Mouse (Mus musculus) mesoderm, embryonic 11.5 days (tissue): ENCODE measurements around the gene Snap29.
A peak's percentile ranks its signal among the peaks of the same experiment; 100 is the strongest.

Experiments
- DNase-seq: peaks from one replicate; pipeline ENCODE4 v3.0.0-alpha.2; 2012; ENCODE audit warnings: low read depth, low spot score

The Snap29 gene

DNA sequence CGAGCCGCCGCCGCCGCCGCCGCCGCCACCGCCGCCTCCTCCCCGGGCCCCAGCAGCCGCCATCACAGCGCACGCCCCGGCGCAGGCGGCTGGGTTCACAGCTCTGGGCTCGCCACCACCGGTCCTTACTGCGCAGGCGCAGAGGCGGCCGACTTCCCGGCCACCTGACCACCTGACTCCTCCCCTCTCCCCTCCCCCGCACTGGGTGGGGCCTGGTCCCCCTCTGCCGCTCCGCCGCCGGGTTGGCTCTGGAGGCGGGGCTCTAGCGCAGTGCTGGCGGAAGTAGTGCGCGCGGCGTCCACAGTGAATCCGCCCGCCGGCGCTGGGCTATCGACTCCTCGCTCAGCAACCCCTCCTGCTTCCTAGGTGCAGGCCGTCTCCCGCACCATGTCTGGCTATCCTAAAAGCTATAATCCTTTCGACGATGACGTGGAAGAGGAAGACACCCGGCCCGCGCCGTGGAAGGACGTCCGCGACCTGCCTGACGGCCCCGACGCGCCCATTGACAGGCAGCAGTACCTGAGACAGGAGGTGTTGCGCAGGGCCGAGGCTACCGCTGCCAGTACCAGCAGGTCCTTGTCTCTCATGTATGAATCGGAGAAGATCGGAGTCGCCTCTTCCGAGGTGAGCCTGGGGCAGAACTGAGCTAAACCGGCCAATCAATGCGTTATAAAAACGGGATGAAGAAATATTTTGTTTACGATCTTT, at the start of gene Snap29, which contains the start of gene Pi4ka:
Gene Snap29, plus strand, starts transcription at position 251 of the 708 bp plus-strand sequence.
Gene Pi4ka, minus strand, starts transcription at position 579 of the 708 bp plus-strand sequence.
- peak; percentile 99 for DNase-seq

DNA sequence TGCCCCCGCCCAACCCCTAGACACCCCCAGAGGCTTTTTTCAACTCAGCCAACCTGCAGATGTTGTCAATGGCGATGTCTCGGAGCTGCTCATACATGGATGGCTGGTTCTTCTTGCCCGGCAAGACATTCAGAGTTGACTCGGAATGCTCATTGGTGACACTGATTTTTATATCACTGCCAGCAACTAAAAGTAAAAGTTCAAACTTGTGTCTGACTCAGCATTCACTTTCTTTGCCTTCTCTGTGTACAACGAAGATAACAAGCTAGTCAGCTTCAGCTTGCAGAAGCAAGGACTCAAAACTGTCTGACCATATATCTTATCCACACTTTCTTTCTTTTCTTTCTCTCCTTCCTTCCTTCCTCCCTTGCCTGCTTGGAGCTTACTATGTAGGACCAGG, 49.8 kb upstream of the Snap29 start:
- DNase-seq = no peak

DNA sequence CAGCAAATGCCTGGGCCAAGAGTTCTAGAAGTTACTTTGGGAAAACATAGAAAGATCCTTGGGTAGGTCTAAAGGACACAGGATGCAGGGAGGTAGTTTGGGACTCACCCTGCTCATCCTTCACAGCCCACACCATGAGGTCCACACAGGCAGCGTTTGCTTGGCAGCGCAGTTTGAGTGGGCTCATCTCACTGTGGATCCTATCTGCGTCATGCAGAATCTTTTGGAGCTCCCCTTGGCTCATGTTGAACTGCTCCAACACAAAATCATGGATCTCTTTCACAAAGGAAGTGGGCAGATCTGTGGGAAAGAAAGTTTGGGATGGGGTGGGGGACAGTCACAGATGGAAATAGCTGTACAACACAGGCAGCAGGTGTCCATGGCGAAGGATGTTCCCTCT, 47.0 kb upstream of the Snap29 start:
- DNase-seq = no peak

DNA sequence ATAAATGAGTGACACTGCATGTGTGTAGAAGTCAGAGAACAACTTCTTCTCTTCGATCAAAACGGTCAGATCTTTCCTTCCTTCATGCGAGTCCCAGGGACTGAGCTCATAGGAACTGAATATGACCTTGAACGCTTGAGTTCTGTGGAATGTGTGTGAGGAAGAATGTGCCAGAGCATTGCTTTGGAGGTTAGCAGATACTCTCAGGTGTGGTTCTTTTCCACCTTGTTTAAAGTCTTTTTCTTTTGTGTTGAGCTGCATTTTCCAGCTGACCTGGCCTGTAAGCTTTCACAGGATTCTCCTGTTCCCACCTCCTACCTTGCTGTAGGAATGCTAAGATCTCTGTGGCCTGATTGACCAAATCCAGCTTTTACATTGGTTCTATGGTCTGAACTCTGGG, 23.5 kb upstream of the Snap29 start:
- no peak for DNase-seq

DNA sequence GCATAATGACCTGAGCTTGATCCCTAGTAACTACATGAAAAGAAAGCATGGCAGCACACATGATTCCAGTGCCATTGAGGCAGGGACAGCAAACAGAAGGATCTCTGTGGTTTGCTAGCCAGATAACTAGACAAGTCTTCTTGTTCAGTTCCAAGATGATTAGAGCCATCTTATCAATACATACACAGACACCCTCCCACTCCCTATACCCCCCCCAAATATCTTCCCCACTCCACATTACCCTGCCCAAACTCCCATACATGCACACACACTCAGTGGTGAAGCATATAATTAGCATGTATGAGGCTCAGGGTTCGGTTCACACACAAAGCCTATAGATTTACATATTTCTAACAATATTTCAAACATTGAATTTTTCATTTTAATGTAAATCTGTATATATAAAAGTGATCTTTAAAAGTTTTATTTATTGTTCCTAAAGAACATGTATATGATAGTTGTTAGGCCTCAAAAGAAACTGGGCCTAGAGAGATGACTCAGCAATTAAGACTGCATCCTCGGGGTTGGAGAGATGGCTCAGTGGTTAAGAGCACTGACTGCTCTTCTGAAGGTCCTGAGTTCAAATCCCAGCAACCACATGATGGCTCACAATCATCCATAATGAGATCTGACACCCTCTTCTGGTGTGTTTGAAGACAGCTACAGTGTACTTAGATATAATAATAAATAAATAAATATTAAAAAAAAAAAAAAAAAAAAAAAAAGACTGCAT, 22.0 kb upstream of the Snap29 start:
- DNase-seq = no peak

DNA sequence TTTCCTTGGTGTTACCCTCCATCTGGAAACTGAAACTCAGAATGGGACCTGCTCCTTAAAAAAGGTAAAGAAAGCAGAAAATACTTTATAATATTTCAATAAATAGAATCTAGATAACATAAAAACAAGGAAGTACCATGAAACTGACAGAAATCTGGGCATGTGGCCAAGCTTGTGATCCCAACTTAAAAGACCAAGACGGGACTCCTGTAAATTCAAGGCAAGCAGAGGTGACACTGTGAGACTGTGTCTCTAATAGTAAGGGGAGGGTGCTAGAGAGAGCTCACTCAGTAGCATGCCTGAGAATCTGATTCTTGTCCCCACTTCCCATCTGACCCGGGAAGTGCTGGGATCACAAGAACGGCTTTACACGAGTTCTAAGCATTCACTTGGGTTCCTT, 13.0 kb upstream of the Snap29 start:
- no peak for DNase-seq

DNA sequence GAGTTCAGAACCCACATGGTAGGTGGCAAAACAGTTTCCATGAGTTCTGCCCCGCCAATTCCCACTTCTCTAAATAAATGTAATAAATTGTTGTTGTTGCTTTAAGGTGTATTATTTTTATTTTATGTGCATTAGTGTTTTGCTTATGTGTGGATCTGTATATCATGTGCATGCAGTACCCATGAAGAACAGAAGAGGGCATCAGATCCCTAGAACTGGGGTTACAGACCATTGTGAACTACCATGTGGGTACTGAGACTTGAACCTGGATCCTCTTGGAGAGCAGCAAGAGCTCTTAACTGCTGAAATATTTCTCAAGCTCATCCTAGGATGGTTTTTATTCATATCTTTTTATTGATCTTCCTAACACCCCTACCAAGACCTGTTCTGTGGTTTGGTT, 2.9 kb upstream of the Snap29 start:
- DNase-seq = peak; percentile 54

DNA sequence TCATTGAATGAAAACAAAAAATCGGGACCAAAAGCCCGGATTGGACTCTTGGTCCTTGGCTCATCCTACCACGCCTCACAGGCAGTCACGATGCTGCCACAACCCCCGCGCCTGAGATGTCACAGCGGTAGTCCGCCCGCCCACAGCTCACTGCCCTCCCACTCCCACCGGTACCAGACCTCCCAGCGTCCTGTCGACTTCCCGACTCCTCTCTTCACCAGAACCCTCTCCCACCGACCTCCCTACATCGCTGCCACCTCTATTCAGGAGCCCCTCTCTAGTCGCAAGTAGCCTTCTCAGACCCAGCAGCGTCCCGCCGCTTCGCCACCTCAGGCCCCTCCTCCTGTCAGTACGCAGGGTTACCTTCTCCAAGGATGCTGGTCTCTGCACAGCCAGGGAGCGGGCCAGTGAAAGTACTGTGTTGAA, 502 bp upstream of the Snap29 start:
- peak; percentile 54 for DNase-seq

DNA sequence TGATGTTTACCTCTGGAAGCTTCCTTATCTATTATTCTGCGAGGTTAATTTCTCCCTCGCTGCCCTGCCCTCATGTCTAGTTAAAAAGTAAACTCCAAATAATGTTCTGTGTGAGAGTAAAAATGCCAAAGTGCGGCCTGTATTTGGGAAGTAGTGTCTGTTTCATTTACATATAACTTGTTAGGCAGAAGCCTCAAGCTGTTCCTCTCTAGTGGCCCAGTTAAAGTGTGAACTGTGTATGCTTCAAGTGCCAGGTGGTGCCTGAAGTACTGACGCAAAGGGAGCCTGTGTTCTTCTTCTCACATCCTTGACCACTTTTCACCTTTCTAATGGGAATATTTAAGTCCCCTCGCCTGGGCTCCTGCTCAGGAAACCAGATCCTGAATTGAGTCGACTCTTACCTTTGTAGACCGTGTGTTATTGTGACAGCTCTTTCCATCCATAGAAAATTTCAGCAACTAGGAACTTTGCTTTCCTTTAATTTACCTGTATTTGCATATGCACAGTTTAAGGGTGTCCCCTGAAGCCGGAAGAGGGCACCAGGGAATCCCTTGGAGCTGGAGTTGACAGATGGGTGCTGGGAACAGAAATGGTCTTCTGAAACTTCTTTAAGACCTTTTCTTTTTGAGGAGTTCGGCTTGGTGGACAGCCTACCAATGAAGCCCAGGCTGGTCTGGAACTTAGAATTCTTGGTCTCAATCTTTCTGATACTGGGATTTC, 886 bp downstream of the Snap29 start:
- no peak for DNase-seq

DNA sequence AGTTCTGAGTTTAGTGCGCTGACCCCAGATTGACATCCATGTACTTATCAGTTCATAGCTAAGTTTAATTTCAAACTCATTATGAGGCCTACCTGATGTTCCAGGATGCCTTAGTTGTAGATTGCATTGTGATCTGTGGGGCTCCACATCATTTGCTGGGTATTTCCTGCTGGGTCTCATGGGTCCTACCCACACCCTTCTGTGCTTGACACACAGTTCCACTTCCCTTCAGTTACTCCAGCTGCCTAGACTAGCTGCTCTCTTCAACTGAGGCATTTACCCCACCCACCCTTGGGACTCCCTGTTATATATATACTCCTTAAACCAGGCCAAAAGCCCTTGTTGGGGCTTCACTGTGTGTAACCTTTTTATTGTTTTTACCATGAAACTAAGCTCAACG, 3.3 kb downstream of the Snap29 start:
- DNase-seq = no peak

DNA sequence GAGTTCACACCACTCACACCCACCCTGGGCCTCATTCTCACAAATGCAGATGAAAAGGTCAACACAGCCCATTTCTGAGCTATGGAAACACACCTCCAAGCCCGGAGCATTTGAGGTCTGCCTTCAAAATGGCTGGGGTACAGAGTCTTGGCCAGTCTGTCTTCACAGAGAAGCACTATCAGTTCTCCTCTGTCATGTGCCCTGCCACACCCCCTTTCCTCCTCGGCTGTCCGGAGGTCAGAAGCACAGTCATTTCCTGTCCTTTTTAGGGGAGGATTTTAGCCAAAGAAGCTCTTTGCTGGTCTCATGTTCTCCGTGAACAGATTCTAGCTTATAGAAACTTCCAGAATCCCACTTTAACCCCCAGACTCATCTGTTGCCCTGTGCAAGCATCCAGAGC, 4.4 kb downstream of the Snap29 start:
- no peak for DNase-seq

DNA sequence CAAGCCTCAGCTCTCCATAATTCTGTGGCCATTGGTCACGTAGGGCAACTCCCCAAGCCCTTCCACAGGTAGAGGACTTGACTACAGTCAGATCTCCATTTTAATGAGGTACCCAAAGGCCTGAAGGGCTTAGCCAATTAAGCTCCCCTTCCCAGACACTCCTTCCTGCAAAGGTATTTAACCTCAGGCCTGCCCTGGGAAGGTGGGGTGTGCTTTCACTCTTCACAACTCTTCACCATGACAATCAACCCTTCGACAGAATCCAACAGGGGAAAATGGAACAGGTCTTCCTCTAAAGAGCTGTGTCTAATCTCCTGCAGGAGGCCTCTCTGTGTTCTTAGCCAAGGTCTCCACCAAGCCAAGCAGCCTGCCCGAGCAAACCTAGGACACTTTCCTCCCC, 17.2 kb downstream of the Snap29 start:
- DNase-seq = no peak

DNA sequence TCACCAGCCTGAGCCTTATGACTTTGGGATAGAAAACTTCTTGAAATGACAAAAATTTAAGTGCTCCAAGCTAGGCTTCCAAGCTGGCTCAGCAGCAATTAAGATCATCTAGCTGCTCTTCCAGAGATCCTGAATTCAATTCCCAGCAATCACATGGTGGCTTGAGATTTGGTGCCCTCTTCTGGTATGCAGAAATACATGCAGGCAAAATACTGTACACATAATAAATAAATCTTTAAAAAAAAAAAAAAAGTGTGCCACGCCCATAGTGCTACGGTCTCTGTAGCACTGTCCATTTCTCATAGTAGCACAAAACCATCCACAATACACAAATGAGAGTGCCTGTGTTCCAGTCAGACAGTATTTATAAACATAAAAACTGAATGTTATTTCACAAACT, 26.8 kb downstream of the Snap29 start:
- peak; percentile 15 for DNase-seq

DNA sequence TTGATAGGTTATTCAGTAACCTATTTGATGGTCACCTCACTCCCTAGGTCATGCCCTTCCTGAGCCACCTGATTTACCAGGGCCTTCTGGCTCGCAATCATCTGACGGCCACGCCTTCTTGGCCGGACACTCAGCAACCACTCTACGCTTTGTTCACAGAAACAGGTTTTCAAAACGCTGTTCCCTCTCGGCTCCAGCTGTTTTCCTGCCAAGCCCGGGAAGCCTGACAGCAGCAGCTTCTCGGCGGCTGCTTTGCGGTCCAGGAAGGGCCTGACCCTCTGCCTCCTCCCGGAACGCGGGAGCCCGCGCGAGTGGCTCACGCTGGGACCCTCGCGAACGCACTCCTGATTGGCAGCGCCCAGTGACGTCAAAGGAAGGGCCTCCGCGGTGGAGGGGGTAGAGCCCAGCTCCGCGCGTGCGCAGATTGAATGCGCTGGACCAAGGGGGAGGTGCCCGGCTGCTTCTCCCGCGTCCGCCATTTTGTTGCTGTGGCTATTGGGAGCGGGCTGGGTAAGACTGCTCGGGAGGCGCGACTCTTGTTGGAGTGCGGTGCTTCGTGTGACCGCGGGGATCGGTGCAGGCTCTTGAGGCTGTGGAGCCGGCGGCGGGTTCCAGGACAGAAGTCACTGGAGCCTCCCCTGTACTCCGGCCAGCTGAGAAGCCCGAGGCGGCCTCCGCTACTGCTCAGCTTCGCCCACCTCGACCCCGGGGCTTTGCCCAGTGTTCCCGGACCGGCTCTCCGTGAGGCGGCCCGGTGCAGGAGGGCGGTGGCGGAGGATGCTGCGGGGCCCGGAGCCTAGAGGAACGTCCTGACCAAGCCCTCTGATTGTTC, 46.0 kb downstream of the Snap29 start, which contains the start of gene Crkl:
Gene Crkl, plus strand, starts transcription at position 447 of the 832 bp plus-strand sequence.
- peak; percentile 99 for DNase-seq

DNA sequence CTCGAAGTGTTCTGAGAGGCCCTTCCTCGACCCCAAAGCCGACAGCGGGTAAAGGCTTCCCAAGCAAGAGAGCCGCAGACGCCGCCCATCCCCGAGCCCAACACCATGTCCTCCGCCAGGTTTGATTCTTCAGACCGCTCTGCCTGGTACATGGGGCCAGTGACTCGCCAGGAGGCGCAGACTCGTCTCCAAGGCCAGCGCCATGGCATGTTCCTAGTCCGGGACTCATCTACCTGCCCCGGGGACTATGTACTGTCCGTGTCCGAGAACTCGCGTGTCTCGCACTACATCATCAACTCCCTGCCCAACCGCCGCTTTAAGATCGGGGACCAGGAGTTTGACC, 46.6 kb downstream of the Snap29 start:
- peak; percentile 51 for DNase-seq

DNA sequence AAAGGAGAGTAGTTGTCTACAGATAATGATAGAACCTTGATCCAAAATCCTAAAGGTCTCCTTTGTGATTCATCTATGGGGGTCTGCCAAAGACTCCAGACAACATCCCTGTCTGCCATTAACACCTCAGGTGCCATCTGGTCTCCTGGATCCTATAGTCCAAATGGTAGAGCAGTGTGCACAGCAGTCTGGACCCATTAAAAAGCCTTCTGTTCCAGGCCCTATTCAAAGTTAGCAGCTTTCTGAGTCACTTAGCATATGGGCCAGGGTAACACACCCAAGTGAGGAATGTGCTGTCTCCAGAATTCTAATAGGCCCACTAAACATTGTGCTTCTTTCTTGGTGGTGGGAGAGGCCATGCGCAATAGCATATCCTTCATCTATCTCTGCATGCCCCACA, 51.1 kb downstream of the Snap29 start:
- DNase-seq = no peak

DNA sequence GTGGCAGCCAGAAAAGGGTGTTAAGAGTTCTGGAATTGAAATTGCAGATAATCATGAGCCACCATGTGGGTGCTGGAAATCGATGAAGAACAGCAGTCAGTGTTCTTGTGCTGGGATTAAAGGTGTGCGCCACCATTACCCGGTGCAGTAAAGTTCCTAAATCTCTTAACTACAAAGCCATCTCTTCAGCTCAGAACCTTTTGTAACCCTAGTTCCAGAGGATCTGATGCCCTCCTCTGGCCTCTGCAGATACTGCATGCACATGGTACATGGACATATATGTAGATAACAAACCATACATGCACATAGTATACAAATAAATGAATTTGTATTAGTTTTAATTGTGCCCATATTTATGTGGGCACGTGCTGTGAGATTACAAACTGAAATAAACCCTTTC, 54.5 kb downstream of the Snap29 start:
- peak; percentile 14 for DNase-seq

DNA sequence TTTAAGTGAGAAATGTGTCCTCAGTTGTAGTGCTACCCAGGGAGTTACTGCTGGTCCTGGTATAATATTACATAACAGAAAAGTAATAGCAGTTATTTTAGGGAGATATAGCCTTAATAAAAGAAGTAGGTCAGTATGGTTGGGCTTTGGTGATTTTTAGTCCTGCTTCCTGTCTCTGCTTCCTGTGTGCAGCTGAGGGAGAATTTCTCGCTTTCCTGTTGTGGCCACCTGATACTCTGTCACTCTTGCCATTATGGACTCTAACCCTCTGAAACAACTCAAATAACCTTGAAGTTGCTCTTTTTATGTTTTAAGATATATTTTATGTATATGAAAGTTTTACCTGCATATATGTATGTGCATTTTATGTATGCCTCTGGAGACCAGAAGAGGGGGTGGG, 55.8 kb downstream of the Snap29 start:
- DNase-seq = no peak

DNA sequence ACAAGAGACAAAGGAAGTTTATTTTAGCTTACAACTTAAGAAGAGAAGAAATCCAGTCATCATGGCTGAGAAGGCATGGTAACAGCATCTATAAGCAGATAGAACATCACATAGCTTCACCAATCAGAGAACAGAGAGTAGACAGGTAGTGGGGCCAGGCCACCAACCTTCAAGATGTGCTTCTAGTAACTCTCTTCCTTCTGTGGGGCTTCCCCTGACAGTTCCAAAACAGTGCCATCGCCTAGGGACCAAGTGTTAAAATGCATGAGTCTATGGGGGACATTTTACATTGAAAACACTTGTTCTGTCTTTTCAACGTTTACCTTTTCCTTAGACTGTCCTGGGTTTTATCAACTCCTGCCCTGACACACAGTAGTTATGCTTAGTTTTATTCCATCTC, 57.4 kb downstream of the Snap29 start:
- DNase-seq = no peak

DNA sequence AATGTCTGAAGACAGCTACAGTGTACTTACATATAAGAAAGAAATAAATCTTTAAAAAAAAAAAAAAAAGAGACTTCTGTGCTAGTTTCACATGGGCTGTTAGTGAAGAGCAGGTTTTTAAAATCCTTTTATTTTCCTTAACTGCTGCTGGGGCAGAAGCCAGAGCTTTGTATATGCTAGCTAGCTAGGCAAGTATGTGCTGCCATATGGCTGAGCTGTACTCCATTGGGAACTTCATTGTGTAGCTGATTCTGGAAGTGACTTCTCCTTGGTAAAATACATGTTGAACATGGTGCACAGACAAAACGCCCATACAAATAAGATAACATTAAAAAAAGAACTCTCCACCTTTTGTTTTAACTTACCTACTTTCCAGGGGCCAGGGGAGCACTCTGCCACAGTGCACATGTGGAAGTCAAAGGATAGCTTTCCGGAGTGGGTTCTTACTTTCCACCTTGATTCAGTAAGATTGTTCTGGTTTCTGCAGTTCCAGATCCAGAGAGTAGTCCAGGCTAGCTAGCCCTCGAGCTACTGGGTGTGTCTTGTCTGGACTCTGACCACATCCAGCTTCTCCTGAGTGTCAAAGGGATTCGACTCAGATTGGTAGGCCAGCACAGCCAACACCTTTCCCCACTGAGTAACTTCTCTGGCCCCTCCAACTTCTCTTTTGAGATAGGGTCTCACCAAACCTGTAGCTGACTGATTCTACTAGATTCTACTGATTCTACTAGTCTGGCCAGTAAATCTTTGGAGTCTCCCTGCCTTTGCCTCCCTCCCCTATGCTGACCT, 61.3 kb downstream of the Snap29 start:
- no peak for DNase-seq

DNA sequence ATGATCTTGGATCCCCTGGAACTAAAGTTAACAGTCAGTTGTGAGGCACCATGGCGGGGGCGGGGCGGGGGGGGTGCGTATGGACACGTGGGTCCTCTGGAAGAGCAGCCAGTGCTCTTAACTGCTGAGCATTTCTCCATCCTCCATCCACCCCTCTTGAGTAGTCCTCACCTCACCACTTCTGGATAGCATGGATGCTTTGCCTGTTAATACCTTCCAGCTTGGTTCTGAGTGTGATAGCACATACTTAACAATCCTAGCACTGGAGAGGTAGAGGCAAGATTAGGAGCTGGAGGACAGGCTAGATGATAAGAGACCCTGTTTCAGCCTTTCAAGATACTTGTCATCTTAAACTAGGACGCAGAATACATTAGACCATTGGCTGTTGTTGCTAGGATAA, 66.7 kb downstream of the Snap29 start:
- no peak for DNase-seq
